Mouse (Mus musculus) spleen, adult 2 months (tissue): ENCODE results near the gene Fau. TPM values are rescaled to one million over a fixed set of nuclear protein-coding genes. Genes with fewer than 3 reads are reported as not detected.
A peak's percentile ranks its signal among the peaks of the same experiment; 100 is the strongest.

Experiments
- DNase-seq, 2 experiments: peaks; one replicate each; pipeline versions ENCODE4 v3.0.0 to v3.0.0-alpha.2; 2012 to 2021; ENCODE audit warnings: low spot score in 2 of 2, low read depth in 1 of 2
- H3K27ac ChIP-seq: fragments of 200-500 bp; 2 replicates; pipeline ENCODE4 v1.5.1; 2012; ENCODE audit warnings: low read length, inconsistent platforms; ENCODE audit not compliant: insufficient read depth
- H3K27me3 ChIP-seq: fragments of 200-500 bp; 2 replicates; pipeline ENCODE4 v1.6.1; 2012; ENCODE audit warnings: mild to moderate bottlenecking, moderate library complexity, low read length, inconsistent platforms; ENCODE audit not compliant: control insufficient read depth, insufficient read depth
- H3K36me3 ChIP-seq: fragments of 200-500 bp; 2 replicates; pipeline ENCODE4 v1.6.1; 2012; ENCODE audit warnings: mild to moderate bottlenecking, low read length, inconsistent platforms; ENCODE audit not compliant: control insufficient read depth, insufficient read depth
- H3K4me1 ChIP-seq: fragments of 200-500 bp; 2 replicates; pipeline ENCODE4 v1.6.1; 2011; ENCODE audit warnings: inconsistent platforms; ENCODE audit not compliant: control insufficient read depth, insufficient read depth, insufficient read length
- H3K4me3 ChIP-seq: fragments of 200-500 bp; 2 replicates; pipeline ENCODE4 v1.5.1; 2011; ENCODE audit warnings: mild to moderate bottlenecking, inconsistent platforms; ENCODE audit not compliant: insufficient read depth, insufficient read length; ENCODE audit errors: extremely low read depth
- CTCF ChIP-seq: fragments of 200-500 bp; IDR thresholded peaks from 2 replicates; pipeline ENCODE4 v1.5.1; 2011; ENCODE audit warnings: mild to moderate bottlenecking, inconsistent platforms; ENCODE audit not compliant: insufficient read depth, insufficient read length, insufficient replicate concordance; ENCODE audit errors: extremely low read depth
- POLR2A ChIP-seq: fragments of 200-500 bp; IDR thresholded peaks from 2 replicates; pipeline ENCODE4 v1.6.1; 2011; ENCODE audit warnings: low read depth, low read length, inconsistent platforms
- WGBS: fragments of 180-500 bp; shearing (Covaris S2); methylation state at CpG from one replicate; pipeline ENCODE4 v1.1.7; 2018; 5-methylcytosine and 5-hydroxymethylcytosine counted together
- polyA plus RNA-seq: library from polyadenylated mRNA; depleted of rRNA; stranded (reverse); fragments of >200 nt; gene quantifications from 2 replicates; pipeline ENCODE4 v1.2.3, GENCODE M21; 2012; rRNA removed

Gene Fau
- polyA plus RNA-seq, result 1,884 and 3,019 TPM in 2 replicates

- peak; percentile 95 to 99 for DNase-seq
- Histone ChIP-seq H3K27ac (peak within 1 kb of the TSS; percentile 81), H3K4me1 (peaks cover 4% of the 10 kb centered on the region; the same call in 1 of the 2 replicates), H3K27me3 (no peaks in the 10 kb centered on the region), H3K4me3 (peak within 1 kb of the TSS; percentile 94), H3K36me3 (peaks cover 29% of the 10 kb centered on the region)
- peak; percentile 78 for TF ChIP-seq POLR2A
- TF ChIP-seq CTCF, result no peak
- under 1% methylated on average over 63 of the region's 63 CpGs for WGBS
Measured at GRCm38 (mm10) chr19:6057313-6058096, at the start of gene Fau, which contains the start of gene Mrpl49. TSS of gene Fau (plus strand) at chr19:6057844. TSS of gene Mrpl49 (minus strand) at chr19:6057785.

GRCm38 (mm10) chr19:6009137-6009536 is 48.5 kb upstream of the Fau start:
- 97% methylated on average over 8 of the region's 8 CpGs for WGBS
- Histone ChIP-seq H3K27me3 (no peaks in the 10 kb centered on the region), H3K36me3 (peaks cover 37% of the 10 kb centered on the region)

DNA sequence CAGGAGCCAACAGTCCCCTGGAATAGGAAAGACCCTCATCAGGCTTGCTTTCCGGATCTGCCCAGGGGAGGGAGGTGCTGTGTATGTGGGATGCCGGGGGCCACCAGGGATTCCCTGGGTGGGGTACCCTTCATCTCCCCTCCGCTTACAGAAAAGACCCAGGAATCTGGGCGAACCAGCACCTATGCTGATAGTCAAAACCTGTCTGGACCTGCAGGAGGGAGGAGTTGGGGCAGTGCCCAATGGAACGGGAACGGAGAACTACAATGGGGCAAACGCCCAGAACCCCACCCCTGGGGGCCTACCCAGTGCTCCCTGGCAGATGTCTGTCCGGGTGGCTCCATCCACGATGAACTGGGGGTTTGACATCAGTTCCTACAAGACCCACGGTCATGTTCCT is 44.0 kb upstream of the Fau start:
- DNase-seq, result no peak
- no peaks in the 10 kb centered on the region for H3K27me3 ChIP-seq
- no peak overlapping the region for H3K27ac ChIP-seq
- TF ChIP-seq POLR2A (no peak), CTCF (no peak)
- WGBS, result 96% methylated on average over 10 of the region's 10 CpGs
- H3K36me3 ChIP-seq, result peaks cover 17% of the 10 kb centered on the region
- no peak overlapping the region for H3K4me3 ChIP-seq
- H3K4me1 ChIP-seq, result peaks cover 13% of the 10 kb centered on the region; the same call in 1 of the 2 replicates

More at GRCm38 (mm10) chr19:6009137-6009536, 48.5 kb upstream of the Fau start:
- peaks cover under 1% of the 10 kb centered on the region; the same call in 1 of the 2 replicates for H3K4me1 ChIP-seq
- H3K4me3 ChIP-seq, result no peak overlapping the region
- TF ChIP-seq CTCF, result no peak
- TF ChIP-seq POLR2A, result no peak
- no peak for DNase-seq
- no peak overlapping the region for H3K27ac ChIP-seq

DNA sequence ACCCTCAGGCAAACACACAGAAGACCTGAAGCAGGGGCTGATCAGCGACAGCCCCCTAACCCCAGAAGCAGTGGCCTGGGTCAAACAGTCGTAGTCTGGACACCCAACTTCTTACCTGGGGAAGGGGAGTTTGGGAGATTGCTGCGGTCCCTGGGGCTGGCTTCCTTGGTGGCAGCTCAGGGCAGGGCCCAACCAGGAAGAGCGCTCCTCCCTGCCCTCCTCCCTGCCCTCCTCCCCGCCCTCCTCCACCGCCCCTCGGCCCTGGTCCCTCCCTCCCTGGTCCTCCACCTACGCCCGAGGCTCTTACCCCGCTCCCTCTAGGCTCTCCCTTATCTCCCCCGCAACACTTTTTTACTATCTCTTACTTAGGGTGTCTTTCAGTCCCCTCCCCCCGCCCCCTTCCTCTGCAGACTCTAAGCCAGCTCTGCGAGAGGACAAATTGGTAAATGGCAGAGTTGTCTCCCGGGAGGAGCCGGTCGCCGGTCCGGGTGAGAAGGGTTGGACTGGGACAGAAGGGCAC is 42.6 kb upstream of the Fau start:
- no peak for TF ChIP-seq CTCF
- peak; percentile 22; the same call in 1 of the 2 replicates for TF ChIP-seq POLR2A
- H3K27ac ChIP-seq, result peak overlapping the region; percentile 84
- 4% methylated on average over 15 of the region's 18 CpGs for WGBS

DNA sequence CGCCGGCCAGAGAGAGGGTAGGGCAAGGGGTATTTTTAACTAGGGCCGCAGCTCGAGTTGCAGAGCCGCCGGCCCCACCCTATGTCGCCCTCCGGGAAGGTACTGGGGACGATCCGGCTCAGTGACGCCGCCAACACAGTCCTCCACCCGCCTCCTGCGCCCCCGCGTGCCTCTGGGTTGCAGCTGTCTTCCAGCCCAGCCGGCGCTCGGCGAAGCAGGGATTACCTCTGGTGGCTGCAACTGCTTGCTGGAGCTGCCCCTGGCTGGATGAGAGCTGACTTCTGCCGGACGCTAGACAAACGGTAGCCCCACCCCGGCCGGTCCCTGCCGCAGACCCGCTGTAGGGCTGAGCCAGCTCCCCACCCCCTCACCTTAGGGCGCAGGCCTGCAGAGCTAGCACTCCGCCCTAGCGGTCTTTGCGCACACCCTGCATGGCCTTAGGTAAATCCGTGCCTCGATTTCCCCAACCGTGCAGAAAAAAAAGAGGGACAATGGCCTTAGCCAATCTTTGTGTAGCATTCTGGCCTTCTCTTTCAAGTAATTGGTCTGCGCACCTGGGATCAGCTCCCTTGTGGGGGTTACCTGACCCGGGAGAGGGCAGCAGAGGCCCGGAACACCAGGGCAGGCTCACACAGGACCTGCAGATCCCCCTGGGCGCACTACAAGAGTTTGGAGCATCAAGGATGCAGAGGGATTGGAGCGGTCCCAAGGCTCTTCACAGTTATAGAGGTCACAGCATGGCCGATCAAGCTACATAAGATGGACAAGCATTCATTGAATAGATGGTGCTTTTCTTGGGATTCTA is 41.9 kb upstream of the Fau start, which contains the start of gene Capn1:
Gene Capn1, minus strand, starts transcription at position 387 of the 805 bp plus-strand sequence.
- Histone ChIP-seq H3K27ac (peak within 1 kb of the TSS; percentile 84), H3K4me1 (peaks cover 13% of the 10 kb centered on the region; the same call in 1 of the 2 replicates), H3K4me3 (peak within 1 kb of the TSS; percentile 81), H3K36me3 (peaks cover 6% of the 10 kb centered on the region), H3K27me3 (no peaks in the 10 kb centered on the region)
- peak in 1 of 2 experiments; percentile 59 for DNase-seq
- no peak for TF ChIP-seq POLR2A
- no peak for TF ChIP-seq CTCF
- 7% methylated on average over 40 of the region's 40 CpGs for WGBS

More for the DNA sequence above, 42.6 kb upstream of the Fau start:
- peak in 1 of 2 experiments; percentile 36 for DNase-seq
- Histone ChIP-seq H3K4me3 (peak overlapping the region; percentile 81), H3K27me3 (no peaks in the 10 kb centered on the region), H3K4me1 (peaks cover 13% of the 10 kb centered on the region; the same call in 1 of the 2 replicates), H3K36me3 (peaks cover 11% of the 10 kb centered on the region)

DNA sequence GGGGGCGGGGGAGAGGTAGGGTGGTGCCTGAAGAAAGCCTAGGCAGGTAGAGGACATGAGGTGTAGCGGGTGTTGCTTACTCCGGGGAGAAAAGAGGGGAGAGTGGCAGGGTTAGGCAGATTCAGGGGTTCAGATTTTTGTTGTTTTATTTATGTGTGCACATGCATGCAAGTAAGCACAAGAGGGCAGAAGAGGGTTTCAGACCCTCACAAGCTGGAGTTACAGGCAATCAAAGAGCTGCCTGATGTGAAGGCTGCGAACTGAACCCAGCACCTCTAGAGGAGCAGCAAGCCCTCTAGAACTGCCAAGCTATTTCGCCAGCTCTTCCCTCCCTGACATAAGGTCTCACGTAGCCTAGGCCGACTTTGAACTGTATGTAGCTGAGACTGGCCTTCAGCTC is 41.1 kb upstream of the Fau start:
- Histone ChIP-seq H3K27me3 (no peaks in the 10 kb centered on the region), H3K4me3 (no peak overlapping the region), H3K36me3 (0 out of 2 replicates have a peak, but pooled peaks cover 2% of the 10 kb centered on the region), H3K4me1 (peaks cover 13% of the 10 kb centered on the region; the same call in 1 of the 2 replicates), H3K27ac (no peak overlapping the region)
- DNase-seq, result no peak
- 79% methylated on average over 7 of the region's 7 CpGs for WGBS
- no peak for TF ChIP-seq POLR2A
